ENCODE assay signal across 9 mouse cellular contexts in genomic region chr7:116514030-116514429, GRCm38 (mm10). TPM values are rescaled to one million over a fixed set of nuclear protein-coding genes. Genes with fewer than 3 reads are reported as not detected.
DNase-seq lines count a peak whose midpoint lies in the region; ATAC-seq and TF ChIP-seq lines count a peak whose summit lies in the region.
"Had no signal": no experiment of that assay in that cellular context is flagged by ENCODE, and none has a peak within 500 bp of the region (broad histone marks: within the 10 kb centered on the region; RNA-seq: fewer than 3 reads in every experiment).

No protein-coding gene starts in this region.

- no peaks in the 10 kb centered on the region for H3K9me3 ChIP-seq in embryonic facial prominence, embryonic 11.5 days (replicated peaks; ENCODE audit: control insufficient read depth, low read length)
- H3K9me3 ChIP-seq in embryonic facial prominence, embryonic 10.5 days = no peaks in the 10 kb centered on the region
- no peaks in the 10 kb centered on the region for H3K9me3 ChIP-seq in limb, embryonic 15.5 days
- no peaks in the 10 kb centered on the region for H3K9me3 ChIP-seq in limb, embryonic 10.5 days (replicated peaks)
- H3K9me3 ChIP-seq in midbrain, embryonic 15.5 days = no peaks in the 10 kb centered on the region

- peak; percentile 29 for DNase-seq in embryonic facial prominence, embryonic 11.5 days (ENCODE audit: low spot score)
- no peak for DNase-seq in embryonic facial prominence, embryonic 10.5 days (ENCODE audit: low spot score)
- DNase-seq in limb, embryonic 10.5 days (ENCODE audit: low spot score) = no peak
- DNase-seq in Patski (ENCODE audit: low read depth, low spot score) = no peak
- peak; percentile 20 for DNase-seq in naive thymus-derived CD4-positive, alpha-beta T cell, adult 2 months (ENCODE audit: low read depth)
- DNase-seq in layer of hippocampus, adult 8-10 months (ENCODE audit: low spot score in 2 of 2) = no peak
- DNase-seq: adrenal gland, postnatal 25 days had no signal

- no peak overlapping the region for H3K9ac ChIP-seq in embryonic facial prominence, embryonic 11.5 days (replicated peaks; ENCODE audit: low read length)
- H3K9ac ChIP-seq in limb, embryonic 15.5 days = no peak overlapping the region
- no peak overlapping the region for H3K9ac ChIP-seq in midbrain, embryonic 15.5 days

- in situ Hi-C loops in Patski (cut with MboI; ENCODE audit: low pct_unique_long_range_greater_than_20kb) = loop anchor here (5.0 kb wide), 2 partner anchors 57 to 172 kb away; no protein-coding TSS in a partner anchor

- no peaks in the 10 kb centered on the region for H3K4me1 ChIP-seq in embryonic facial prominence, embryonic 11.5 days (ENCODE audit: control insufficient read depth, insufficient read depth, low read length)
- 0 out of 2 replicates have a peak, but pooled peaks cover 8% of the 10 kb centered on the region for H3K4me1 ChIP-seq in embryonic facial prominence, embryonic 10.5 days
- peaks cover 10% of the 10 kb centered on the region; the same call in 1 of the 2 replicates for H3K4me1 ChIP-seq in limb, embryonic 15.5 days
- peaks cover 10% of the 10 kb centered on the region for H3K4me1 ChIP-seq in limb, embryonic 10.5 days
- H3K4me1 ChIP-seq in midbrain, embryonic 15.5 days = peaks cover 4% of the 10 kb centered on the region; the same call in 1 of the 2 replicates

- H3K27me3 ChIP-seq in embryonic facial prominence, embryonic 11.5 days (ENCODE audit: control insufficient read depth, insufficient read depth, low read length) = no peaks in the 10 kb centered on the region
- H3K27me3 ChIP-seq in embryonic facial prominence, embryonic 10.5 days (replicated peaks; ENCODE audit: low read depth, poor library complexity, severe bottlenecking) = no peaks in the 10 kb centered on the region
- no peaks in the 10 kb centered on the region for H3K27me3 ChIP-seq in limb, embryonic 15.5 days
- no peaks in the 10 kb centered on the region for H3K27me3 ChIP-seq in limb, embryonic 10.5 days (ENCODE audit: low read depth, poor library complexity, severe bottlenecking)
- H3K27me3 ChIP-seq in Patski = no peaks in the 10 kb centered on the region
- H3K27me3 ChIP-seq in midbrain, embryonic 15.5 days (replicated peaks) = no peaks in the 10 kb centered on the region

- no peak overlapping the region for H3K4me3 ChIP-seq in embryonic facial prominence, embryonic 11.5 days (ENCODE audit: low read depth, low read length)
- no peak overlapping the region for H3K4me3 ChIP-seq in embryonic facial prominence, embryonic 10.5 days
- H3K4me3 ChIP-seq in limb, embryonic 15.5 days = no peak overlapping the region
- H3K4me3 ChIP-seq in limb, embryonic 10.5 days = no peak overlapping the region
- no peak overlapping the region for H3K4me3 ChIP-seq in midbrain, embryonic 15.5 days

- H3K27ac ChIP-seq in embryonic facial prominence, embryonic 11.5 days (replicated peaks; ENCODE audit: low read depth, low read length) = no peak overlapping the region
- H3K27ac ChIP-seq in embryonic facial prominence, embryonic 10.5 days (replicated peaks) = no peak overlapping the region
- peak overlapping the region; percentile 50; the same call in 1 of the 2 replicates for H3K27ac ChIP-seq in limb, embryonic 15.5 days
- H3K27ac ChIP-seq in limb, embryonic 10.5 days = no peak overlapping the region
- H3K27ac ChIP-seq in midbrain, embryonic 15.5 days = no peak overlapping the region

- TF ChIP-seq CTCF in Patski (IDR thresholded peaks at IDR 0.05) = peak; percentile 62

- WGBS in embryonic facial prominence, embryonic 11.5 days = 82% methylated on average over 5 of the region's 5 CpGs
- WGBS in embryonic facial prominence, embryonic 10.5 days = 81% methylated on average over 5 of the region's 5 CpGs
- 76% methylated on average over 5 of the region's 5 CpGs for WGBS in limb, embryonic 15.5 days
- whole genome bisulfite sequencing in limb, embryonic 10.5 days = 87% methylated on average over 5 of the region's 5 CpGs
- WGBS in midbrain, embryonic 15.5 days = 87% methylated on average over 5 of the region's 5 CpGs

- POLR2A ChIA-PET in Patski (lab: Charles Lee) = no interaction called here

- CTCF ChIA-PET in Patski (lab: Charles Lee) = interaction anchor here (0.9 to 5.0 kb wide), 2 partner anchors 12 to 59 kb away, joined by 3 to 35 read pairs; no protein-coding TSS in a partner anchor

- H3K36me3 ChIP-seq in embryonic facial prominence, embryonic 11.5 days (replicated peaks; ENCODE audit: control insufficient read depth, insufficient read depth, low read depth, low read length) = no peaks in the 10 kb centered on the region
- peaks cover 8% of the 10 kb centered on the region; the same call in 1 of the 2 replicates for H3K36me3 ChIP-seq in embryonic facial prominence, embryonic 10.5 days (replicated peaks)
- peaks cover 20% of the 10 kb centered on the region for H3K36me3 ChIP-seq in limb, embryonic 15.5 days
- 0 out of 2 replicates have a peak, but pooled peaks cover 4% of the 10 kb centered on the region for H3K36me3 ChIP-seq in limb, embryonic 10.5 days
- no peaks in the 10 kb centered on the region for H3K36me3 ChIP-seq in midbrain, embryonic 15.5 days (replicated peaks)

- H3K4me2 ChIP-seq in embryonic facial prominence, embryonic 11.5 days (ENCODE audit: low read depth, low read length) = no peak overlapping the region
- no peak overlapping the region for H3K4me2 ChIP-seq in limb, embryonic 15.5 days
- no peak overlapping the region for H3K4me2 ChIP-seq in midbrain, embryonic 15.5 days

- ATAC-seq in embryonic facial prominence, embryonic 11.5 days (replicated peaks; ENCODE audit: insufficient number of reproducible peaks, low FRiP score, low TSS enrichment, low read depth) = no peak
- ATAC-seq in limb, embryonic 15.5 days (ENCODE audit: insufficient number of reproducible peaks, low FRiP score, low TSS enrichment, low read depth) = no peak
- ATAC-seq in Patski = no peak
- no peak for ATAC-seq in midbrain, embryonic 15.5 days (replicated peaks)

RNA-seq across cellular contexts. Expression of gene Nucb2, which starts 9.9 kb away (rescaled TPM):
- polyA plus RNA-seq in embryonic facial prominence, embryonic 11.5 days (2014; fragmentation: Nextera tagmentation; extraction: Ambion mirVana) = 14.5 and 18.4 TPM in 2 replicates
- polyA plus RNA-seq in embryonic facial prominence, embryonic 10.5 days (2016; fragmentation: Nextera tagmentation; extraction: Ambion mirVana) = 8.7 and 11.1 TPM in 2 replicates
- 35.5 and 38.2 TPM in 2 replicates for polyA plus RNA-seq in limb, embryonic 15.5 days (2015; fragmentation: Nextera tagmentation; extraction: Ambion mirVana)
- 6.6 and 7.1 TPM in 2 replicates for polyA plus RNA-seq in limb, embryonic 10.5 days (2016; fragmentation: Nextera tagmentation; extraction: Ambion mirVana)
- 27.0 TPM for polyA plus RNA-seq in Patski (2021)
- polyA plus RNA-seq in midbrain, embryonic 15.5 days (2015; fragmentation: Nextera tagmentation; extraction: Ambion mirVana) = 28.0 and 32.0 TPM in 2 replicates
- total RNA-seq in layer of hippocampus, adult 8-10 months (2022) = 10 to 100 TPM; 23.3 to 25.7 (median 24.2) TPM

Comparison
In these comparisons a context has a peak if more than half of its experiments do, and no peak if none do; other contexts are left out.
1. DNase-seq: peak in embryonic facial prominence, embryonic 11.5 days (single experiment) and naive thymus-derived CD4-positive, alpha-beta T cell, adult 2 months (single experiment); none in embryonic facial prominence, embryonic 10.5 days (single experiment), limb, embryonic 10.5 days (single experiment), Patski (single experiment) and layer of hippocampus, adult 8-10 months (0 of 2).